Mouse (Mus musculus): ENCODE data around the gene Slc2a6.

DNA sequence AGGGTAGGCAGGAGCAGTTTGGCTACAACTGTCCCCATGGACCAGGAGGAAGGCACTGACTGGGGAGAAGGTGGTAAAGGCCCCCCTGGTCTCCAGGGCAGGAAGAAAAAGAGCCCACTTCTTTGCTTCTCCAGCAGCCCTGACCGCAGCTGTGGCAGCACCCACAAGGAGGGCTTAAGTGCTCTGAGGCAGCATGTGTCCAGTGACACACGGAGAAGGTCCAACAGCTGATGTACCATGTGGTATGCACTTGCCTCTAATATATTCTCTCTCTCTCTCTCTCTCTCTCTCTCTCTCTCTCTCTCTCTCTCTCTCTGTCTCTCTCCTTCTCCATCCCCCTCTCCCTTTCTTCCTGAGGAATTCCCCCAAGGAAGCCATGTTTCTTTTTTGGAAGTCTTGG, 44.2 kb upstream of the Slc2a6 start, which contains the start of gene Mymk:
- no peak for TF ChIP-seq CTCF (conservative IDR thresholded peaks at IDR 0.05; ENCODE audit: low read length)
- TF ChIP-seq POU5F1 (IDR thresholded peaks at IDR 0.05; ENCODE audit: borderline replicate concordance, low read length) = no peak

Data from E14TG2a.4 (cell line).